Mouse (Mus musculus): ENCODE results near the gene Lelp1.
A peak's percentile ranks its signal among the peaks of the same experiment; 100 is the strongest.

The Lelp1 gene

GRCm38 (mm10) chr3:92142644-92143043 lies at the start of gene Lelp1:
Gene Lelp1, minus strand, starts transcription at chr3:92142744.
- no peak for DNase-seq

GRCm38 (mm10) chr3:92176880-92177279 lies 34.3 kb upstream of the Lelp1 start:
- no peak for DNase-seq

- DNase-seq = no peak
Measured at GRCm38 (mm10) chr3:92169847-92170246, 27.3 kb upstream of the Lelp1 start.

- DNase-seq = peak; percentile 4
Measured at GRCm38 (mm10) chr3:92153322-92153721, 10.8 kb upstream of the Lelp1 start.

GRCm38 (mm10) chr3:92150631-92151277 lies 8.2 kb upstream of the Lelp1 start:
- no peak for DNase-seq

- no peak for DNase-seq
Measured at GRCm38 (mm10) chr3:92147913-92148312, 5.4 kb upstream of the Lelp1 start.

GRCm38 (mm10) chr3:92147420-92147819 lies 4.9 kb upstream of the Lelp1 start:
- no peak for DNase-seq

- no peak for DNase-seq
Measured at GRCm38 (mm10) chr3:92123847-92124246, 18.7 kb downstream of the Lelp1 start, which contains the start of gene Prr9. Gene Prr9, minus strand, starts transcription at chr3:92123947.

GRCm38 (mm10) chr3:92120902-92121301 lies 21.6 kb downstream of the Lelp1 start:
- no peak for DNase-seq

GRCm38 (mm10) chr3:92117930-92118329 lies 24.6 kb downstream of the Lelp1 start:
- no peak for DNase-seq

- DNase-seq = no peak
Measured at GRCm38 (mm10) chr3:92111526-92111925, 31.0 kb downstream of the Lelp1 start.

GRCm38 (mm10) chr3:92110790-92111189 lies 31.8 kb downstream of the Lelp1 start:
- DNase-seq = no peak

- no peak for DNase-seq
Measured at GRCm38 (mm10) chr3:92106582-92106981, 36.0 kb downstream of the Lelp1 start.

Measured in thymus, postnatal 14 days (tissue).